Mouse (Mus musculus): ENCODE data around the gene Dglucy.

- TF ChIP-seq POLR2A (IDR thresholded peaks at IDR 0.05; ENCODE audit: insufficient read depth, low read length) (no peak), CTCF (IDR thresholded peaks at IDR 0.05; ENCODE audit: low read depth, low read length) (no peak)
These were observed 4.1 kb upstream of the Dglucy start for GRCm38 (mm10) chr12:100774756-100775155.

All from ES-Bruce4 (cell line).